Mouse (Mus musculus): ENCODE data around the gene Akna. TPM values are rescaled to one million over a fixed set of nuclear protein-coding genes. Genes with fewer than 3 reads are reported as not detected.

Gene Akna
- total RNA-seq, 2 experiments from 2014 or later, result 0.97 to 1.8 TPM

GRCm38 (mm10) chr4:63408247-63408646 lies 5.1 kb upstream of the Akna start:
- peak; percentile 36 for DNase-seq
- TF ChIP-seq CTCF (IDR thresholded peaks at IDR 0.05), result no peak
- Histone ChIP-seq H3K4me3 (no peak overlapping the region), H3K27ac (peak overlapping the region; percentile 51; the same call in 1 of the 2 replicates)
- intact Hi-C loops (cut with DNase I), result loop anchor here (2.0 kb wide), 1 partner anchor 39 kb away; no protein-coding TSS in a partner anchor

GRCm38 (mm10) chr4:63405683-63406082 lies 2.5 kb upstream of the Akna start:
- no peak for TF ChIP-seq CTCF (IDR thresholded peaks at IDR 0.05)
- H3K27ac ChIP-seq, result no peak overlapping the region
- H3K4me3 ChIP-seq, result no peak overlapping the region
- intact Hi-C loops (cut with DNase I), result no loop called here
- no peak for DNase-seq

DNA sequence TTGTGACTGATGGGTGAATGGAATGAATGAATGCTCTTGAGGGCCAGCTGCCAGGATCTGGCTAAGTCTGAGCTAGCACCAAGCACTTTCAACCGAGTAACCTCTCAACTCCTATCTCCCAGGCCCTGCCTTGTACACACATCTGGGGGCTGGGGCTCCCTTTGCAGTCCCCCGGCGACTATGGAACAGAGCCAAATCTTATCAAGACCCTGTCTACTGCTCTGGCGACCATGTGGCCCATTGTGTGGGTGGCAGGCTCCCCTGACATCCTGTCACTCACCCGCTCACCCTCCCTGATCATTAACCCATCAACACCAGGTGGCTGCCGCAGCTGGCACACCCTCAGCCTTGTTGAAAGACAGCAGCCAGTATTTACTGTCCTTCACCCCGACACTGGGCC lies 1.9 kb upstream of the Akna start:
- Histone ChIP-seq H3K4me3 (no peak overlapping the region), H3K27ac (peak overlapping the region; percentile 93; the same call in 1 of the 2 replicates)
- DNase-seq, result no peak
- intact Hi-C loops (cut with DNase I), result no loop called here
- TF ChIP-seq CTCF (IDR thresholded peaks at IDR 0.05), result no peak

DNA sequence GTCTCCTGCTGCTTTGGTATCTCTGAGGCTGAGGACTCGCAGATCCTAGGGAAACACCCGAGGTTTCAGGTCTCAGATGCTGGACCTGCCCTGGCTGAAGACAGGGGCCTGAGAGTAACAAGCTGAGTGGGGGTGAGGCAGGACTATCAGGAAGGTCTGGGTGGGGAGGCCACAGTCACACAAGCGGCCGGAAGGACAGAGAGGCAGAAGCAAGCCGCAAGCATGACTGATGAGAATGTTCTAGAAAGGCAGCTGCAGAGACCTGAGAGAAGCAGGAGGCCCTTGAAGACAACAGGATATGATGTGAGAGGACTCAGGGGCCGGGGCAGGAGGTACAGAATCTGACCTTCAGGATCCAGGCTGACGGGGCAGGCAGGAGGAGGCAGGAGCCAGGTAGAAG lies 1.1 kb upstream of the Akna start:
- intact Hi-C loops (cut with DNase I), result no loop called here
- no peak overlapping the region; the same call in 1 of the 2 replicates for H3K4me3 ChIP-seq
- no peak for DNase-seq
- peak overlapping the region; percentile 93 for H3K27ac ChIP-seq
- no peak for TF ChIP-seq CTCF (IDR thresholded peaks at IDR 0.05)

DNA sequence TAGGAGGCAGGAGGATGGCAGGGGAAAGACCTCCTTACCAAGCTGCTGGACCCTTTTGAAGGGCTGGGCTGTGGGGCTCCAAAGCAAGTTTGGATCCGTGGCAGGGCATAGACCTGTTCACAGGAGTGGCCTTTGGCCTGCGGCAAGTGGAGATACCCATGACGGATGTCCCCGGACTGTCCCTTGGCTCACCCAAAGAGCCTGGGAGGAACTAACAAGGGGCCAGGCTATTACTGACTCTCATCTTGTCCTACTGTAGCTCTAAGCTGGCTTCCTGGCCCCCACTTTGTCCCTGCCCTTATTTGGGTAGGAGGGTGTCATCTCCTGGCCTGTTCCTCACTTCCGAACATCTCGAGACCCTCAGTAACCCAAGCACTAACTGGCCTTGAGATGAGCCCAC lies 596 bp downstream of the Akna start:
- no peak for TF ChIP-seq CTCF (IDR thresholded peaks at IDR 0.05)
- DNase-seq, result no peak
- intact Hi-C loops (cut with DNase I), result no loop called here
- Histone ChIP-seq H3K4me3 (peak overlapping the region; percentile 69), H3K27ac (peak overlapping the region; percentile 93)

DNA sequence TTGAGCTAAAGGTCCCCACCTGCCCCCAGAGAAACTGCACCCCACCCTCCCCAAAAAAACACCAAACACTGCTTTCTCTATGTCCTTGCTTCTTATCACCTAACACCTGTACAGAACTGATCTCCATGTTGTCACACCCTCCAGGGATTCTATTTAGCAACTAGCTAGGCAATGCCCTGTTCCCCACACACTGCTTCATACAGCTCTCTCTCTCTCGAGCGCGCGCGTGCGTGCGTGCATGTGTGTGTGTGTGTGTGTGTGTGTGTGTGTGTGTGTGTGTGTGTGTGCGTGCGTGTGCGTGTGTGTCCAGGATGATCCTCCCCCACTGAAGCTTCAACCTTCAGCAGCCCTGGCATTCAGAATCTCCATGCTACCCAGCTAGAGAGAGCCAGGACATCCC lies 1.1 kb downstream of the Akna start:
- intact Hi-C loops (cut with DNase I), result no loop called here
- TF ChIP-seq CTCF (IDR thresholded peaks at IDR 0.05), result no peak
- Histone ChIP-seq H3K27ac (peak overlapping the region; percentile 93), H3K4me3 (peak overlapping the region; percentile 69)
- DNase-seq, result no peak

GRCm38 (mm10) chr4:63401620-63402019 lies 1.5 kb downstream of the Akna start:
- intact Hi-C loops (cut with DNase I), result no loop called here
- Histone ChIP-seq H3K4me3 (peak overlapping the region; percentile 69), H3K27ac (peak overlapping the region; percentile 93)
- TF ChIP-seq CTCF (IDR thresholded peaks at IDR 0.05), result no peak
- DNase-seq, result no peak

GRCm38 (mm10) chr4:63400541-63401306 lies 2.4 kb downstream of the Akna start:
- intact Hi-C loops (cut with DNase I), result no loop called here
- no peak for TF ChIP-seq CTCF (IDR thresholded peaks at IDR 0.05)
- H3K4me3 ChIP-seq, result peak overlapping the region; percentile 69
- H3K27ac ChIP-seq, result peak overlapping the region; percentile 93
- no peak for DNase-seq

GRCm38 (mm10) chr4:63399691-63400270 lies 3.4 kb downstream of the Akna start:
- no peak for DNase-seq
- intact Hi-C loops (cut with DNase I), result no loop called here
- peak overlapping the region; percentile 69 for H3K4me3 ChIP-seq
- H3K27ac ChIP-seq, result peak overlapping the region; percentile 93
- TF ChIP-seq CTCF (IDR thresholded peaks at IDR 0.05), result no peak

- no peak for TF ChIP-seq CTCF (IDR thresholded peaks at IDR 0.05)
- DNase-seq, result peak; percentile 70
- H3K27ac ChIP-seq, result peak overlapping the region; percentile 93
- H3K4me3 ChIP-seq, result peak overlapping the region; percentile 69
- intact Hi-C loops (cut with DNase I), result no loop called here
Observed at GRCm38 (mm10) chr4:63398854-63399609, 4.1 kb downstream of the Akna start.

GRCm38 (mm10) chr4:63397981-63398537 lies 5.1 kb downstream of the Akna start:
- intact Hi-C loops (cut with DNase I), result no loop called here
- Histone ChIP-seq H3K27ac (0 out of 2 replicates have a peak overlapping the region, but pooled peaks have one; percentile 93), H3K4me3 (no peak overlapping the region)
- DNase-seq, result no peak
- no peak for TF ChIP-seq CTCF (IDR thresholded peaks at IDR 0.05)

DNA sequence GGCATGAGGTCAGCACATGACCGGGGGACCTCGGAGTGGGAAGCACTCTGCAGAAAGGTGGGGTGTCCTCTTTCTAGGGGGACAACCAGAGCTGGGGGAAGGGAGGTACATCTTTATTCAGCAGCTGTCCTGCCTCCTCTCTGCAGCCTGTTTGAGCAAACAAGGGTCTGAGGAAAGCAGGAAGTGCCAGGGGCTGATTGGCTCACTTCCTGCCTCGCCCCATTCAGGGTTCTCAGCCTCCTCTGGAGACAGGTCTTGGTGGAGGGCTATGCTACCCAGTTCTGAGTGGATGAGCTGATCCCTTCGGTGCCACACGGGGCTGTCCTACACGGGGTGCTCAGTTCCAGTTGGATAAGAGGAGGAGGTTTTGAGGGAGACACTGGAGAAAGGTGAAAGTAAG lies 11.8 kb downstream of the Akna start:
- TF ChIP-seq CTCF (IDR thresholded peaks at IDR 0.05), result no peak
- intact Hi-C loops (cut with DNase I), result no loop called here
- H3K4me3 ChIP-seq, result no peak overlapping the region
- DNase-seq, result no peak
- H3K27ac ChIP-seq, result no peak overlapping the region
